Mouse (Mus musculus): ENCODE measurements around the gene Dbi.

Gene Dbi

DNA sequence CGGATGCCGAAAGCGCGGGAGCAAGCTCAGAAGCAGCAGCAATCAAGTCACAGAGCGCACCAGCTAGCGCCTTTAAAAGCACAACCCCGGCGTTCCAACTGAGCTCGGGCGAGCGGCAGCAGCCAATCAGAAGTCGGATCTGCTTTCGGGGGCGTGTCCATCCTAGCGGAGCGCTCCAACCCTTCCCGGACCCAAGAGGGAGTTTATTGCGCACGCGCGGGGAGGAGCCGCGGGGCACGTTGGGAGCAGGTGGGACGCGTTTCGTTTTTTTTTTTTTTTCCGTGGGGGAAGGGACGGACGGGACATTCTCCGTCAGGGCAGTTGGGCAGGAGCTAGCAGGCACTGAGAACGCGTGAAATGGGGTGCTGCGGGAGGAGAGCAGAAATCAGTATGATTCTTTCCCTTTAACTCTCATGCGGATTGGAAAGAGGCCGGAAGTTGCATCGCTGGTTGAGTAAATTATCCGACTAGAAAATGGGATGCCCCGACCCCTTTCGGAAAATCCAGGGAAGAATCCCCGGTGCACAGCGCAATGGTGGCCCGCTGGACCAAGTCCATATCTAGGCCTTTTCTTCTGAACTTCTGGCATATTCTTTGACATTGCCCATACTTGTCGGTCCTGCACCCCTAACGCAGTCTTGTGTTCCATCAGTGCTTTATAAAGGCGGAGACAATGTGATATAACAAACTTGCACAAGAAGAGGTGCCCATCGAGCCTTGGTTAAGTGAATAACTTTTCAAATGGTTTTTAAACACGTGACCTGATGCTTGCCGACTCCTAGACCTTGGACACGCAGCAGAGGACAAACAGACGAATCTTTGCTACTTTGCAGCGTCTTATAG, at the start of gene Dbi, which contains the start of gene 3110009E18Rik:
Gene Dbi, minus strand, starts transcription at position 110 of the 843 bp plus-strand sequence.
Gene 3110009E18Rik, plus strand, starts transcription at position 219 of the 843 bp plus-strand sequence.
- CTCF ChIA-PET, result interaction anchor here in 3 of 4 experiments (0.6 to 1.6 kb wide), 19 partner anchors 15 to 1386 kb away, joined by 3 to 18 read pairs (median 5); partner anchors contain the start of gene C1ql2 (in 1 of the 3)
- POLR2A ChIA-PET, result interaction anchor here (0.6 to 2.3 kb wide), 51 partner anchors 9 to 1662 kb away, joined by 3 to 13 read pairs (median 4); partner anchors contain the start of genes Tmem37 (in 2 of the 4), Epb41l5 (in 1 of the 4), Tmem177 (in 1 of the 4) and Tmem185b (in 1 of the 4)

DNA sequence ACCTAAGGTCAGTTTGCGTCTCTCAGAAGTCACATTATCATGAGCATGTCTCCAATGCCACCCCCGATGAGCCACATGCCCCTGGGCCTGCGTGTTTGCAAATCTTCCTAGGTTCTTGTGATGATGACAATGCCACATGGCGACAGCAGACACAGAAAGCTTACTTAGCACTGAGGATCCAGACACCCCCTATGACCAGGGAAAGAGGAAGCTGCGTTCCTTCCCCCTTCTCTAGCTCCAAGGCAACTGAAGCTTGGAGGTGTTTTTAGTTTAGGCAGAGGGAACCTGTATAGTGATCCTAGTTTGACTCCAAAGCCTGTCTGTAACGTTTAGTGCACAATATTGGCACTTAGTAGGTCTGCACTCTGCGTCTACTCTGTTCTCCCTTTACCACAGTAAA, 49.4 kb upstream of the Dbi start:
- ChIA-PET POLR2A (interaction anchor here in 1 of 4 experiments (0.6 kb wide), 1 partner anchor 102 kb away, joined by 4 read pairs; the partner anchor contains the start of gene Steap3), CTCF (interaction anchor here (0.6 to 2.8 kb wide), 6 partner anchors 15 to 380 kb away, joined by 3 to 15 read pairs (median 4); no protein-coding TSS in a partner anchor)

DNA sequence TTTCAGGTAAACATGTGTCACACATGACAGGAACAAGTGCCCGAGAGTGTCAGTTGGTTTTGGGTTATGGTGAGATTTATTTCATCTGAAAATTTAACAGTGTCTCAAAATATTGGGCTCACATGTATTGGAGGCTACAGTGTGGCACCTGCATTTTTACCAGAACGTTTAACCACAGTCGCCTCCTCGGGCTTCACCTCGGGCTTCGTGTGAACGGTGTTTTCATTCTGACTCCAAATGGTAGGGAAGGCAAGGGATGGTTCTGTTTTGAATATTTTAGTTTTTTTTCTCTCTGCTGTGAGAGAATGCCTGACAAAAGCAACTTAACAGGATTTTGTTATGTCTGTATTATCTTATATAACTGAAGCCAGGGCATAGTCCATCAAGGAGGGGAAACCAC, 47.8 kb upstream of the Dbi start:
- ChIA-PET POLR2A (interaction anchor here in 1 of 4 experiments (0.6 kb wide), 1 partner anchor 222 kb away, joined by 4 read pairs; no protein-coding TSS in a partner anchor), CTCF (interaction anchor here in 1 of 4 experiments (0.5 kb wide), 1 partner anchor 382 kb away, joined by 3 read pairs; no protein-coding TSS in a partner anchor)

DNA sequence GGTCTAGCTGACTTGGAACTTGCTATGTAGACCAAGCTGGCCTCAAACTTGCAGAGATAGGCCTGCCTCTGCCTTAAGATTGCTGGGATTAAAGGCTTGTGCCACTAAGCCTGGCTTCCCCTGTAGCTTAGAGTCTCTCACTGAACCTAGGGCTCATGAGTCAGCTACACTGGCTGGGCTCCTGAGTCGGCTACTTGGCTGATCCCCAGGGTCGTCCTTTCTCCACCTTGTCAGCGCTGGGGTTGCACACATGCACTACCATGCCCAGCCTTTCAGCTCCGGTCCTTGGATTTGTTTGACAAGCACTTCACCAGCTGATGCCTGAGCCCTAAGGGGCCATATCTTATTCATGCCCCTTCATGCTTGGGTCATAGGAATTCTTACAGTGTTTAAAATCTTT, 47.1 kb upstream of the Dbi start:
- ChIA-PET POLR2A (no interaction called here), CTCF (interaction anchor here in 1 of 4 experiments (0.5 to 1.2 kb wide), 2 partner anchors 13 to 382 kb away, joined by 3 to 4 read pairs; no protein-coding TSS in a partner anchor)

DNA sequence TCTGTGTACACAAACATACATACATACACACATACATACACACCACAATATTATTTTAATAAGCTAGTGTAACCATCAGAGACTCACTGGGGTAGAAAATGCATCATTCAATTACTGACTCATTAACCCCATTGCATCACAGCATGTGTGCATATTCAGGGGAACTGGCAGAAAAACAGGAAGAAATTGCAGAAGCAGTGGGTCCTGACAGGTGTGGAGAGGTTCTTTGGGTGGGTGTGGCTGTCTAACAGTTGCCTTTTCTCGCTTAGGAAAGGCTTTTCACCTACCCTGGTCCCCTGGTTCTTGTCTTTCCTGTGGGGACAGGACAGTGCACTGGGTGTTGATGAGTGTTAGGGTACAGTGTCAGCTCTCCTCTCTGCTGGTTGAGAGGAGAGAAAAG, 41.7 kb upstream of the Dbi start:
- ChIA-PET CTCF (no interaction called here), POLR2A (no interaction called here)

DNA sequence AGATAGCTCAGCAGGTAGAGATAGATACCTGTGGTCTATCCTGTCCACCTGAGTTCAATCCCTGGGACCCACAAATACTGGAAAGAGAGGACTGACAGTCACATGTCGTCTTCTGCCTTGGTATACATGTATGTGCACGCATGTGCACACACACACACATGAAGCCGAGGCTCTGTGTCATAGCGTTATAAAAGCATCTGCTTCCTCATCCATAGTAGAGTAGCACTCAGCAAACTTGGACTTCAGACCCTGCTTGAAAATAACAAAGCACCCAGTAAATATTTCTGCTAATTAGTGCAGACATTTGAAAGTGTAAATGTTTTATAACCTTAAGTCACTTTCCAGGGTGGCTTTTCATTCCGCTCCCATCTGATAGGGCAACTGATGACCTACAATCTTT, 40.6 kb upstream of the Dbi start:
- ChIA-PET CTCF (interaction anchor here in 1 of 4 experiments (1.1 kb wide), 1 partner anchor 36 kb away, joined by 3 read pairs; no protein-coding TSS in a partner anchor), POLR2A (no interaction called here)

DNA sequence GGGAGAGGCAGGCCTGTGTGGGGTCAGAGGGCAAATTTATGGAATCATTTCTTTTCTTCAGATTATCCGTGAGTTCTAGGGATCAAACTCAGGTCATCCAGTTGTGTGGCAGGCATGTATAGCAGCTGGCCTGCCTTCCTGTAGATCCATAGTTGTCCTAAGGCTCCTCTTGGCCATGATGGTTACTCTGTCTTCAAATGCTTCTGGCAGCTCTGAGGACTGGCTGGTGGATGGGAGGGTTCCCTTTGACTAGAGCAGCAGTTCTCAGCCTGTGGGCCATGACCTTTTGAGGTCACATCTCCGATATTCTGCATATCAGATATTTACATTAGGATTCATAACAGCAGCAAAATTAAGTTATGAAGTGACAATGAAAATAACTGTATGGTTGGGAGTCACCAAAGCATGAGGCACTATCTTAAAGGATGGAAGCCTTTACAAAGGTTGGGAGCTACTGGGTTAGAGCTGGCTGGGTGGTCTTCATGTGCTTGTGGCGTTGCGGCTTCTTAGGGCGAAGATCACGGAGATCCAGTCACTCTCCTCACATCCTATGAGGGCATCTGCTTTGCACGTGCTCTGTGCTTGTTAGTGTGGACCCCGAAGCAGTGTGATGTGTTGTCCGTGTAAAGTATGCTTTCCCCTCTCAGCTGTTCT, 37.7 kb upstream of the Dbi start:
- ChIA-PET CTCF (interaction anchor here in 2 of 4 experiments (0.7 to 1.3 kb wide), 5 partner anchors 11 to 391 kb away, joined by 3 to 4 read pairs (median 3); no protein-coding TSS in a partner anchor), POLR2A (no interaction called here)

DNA sequence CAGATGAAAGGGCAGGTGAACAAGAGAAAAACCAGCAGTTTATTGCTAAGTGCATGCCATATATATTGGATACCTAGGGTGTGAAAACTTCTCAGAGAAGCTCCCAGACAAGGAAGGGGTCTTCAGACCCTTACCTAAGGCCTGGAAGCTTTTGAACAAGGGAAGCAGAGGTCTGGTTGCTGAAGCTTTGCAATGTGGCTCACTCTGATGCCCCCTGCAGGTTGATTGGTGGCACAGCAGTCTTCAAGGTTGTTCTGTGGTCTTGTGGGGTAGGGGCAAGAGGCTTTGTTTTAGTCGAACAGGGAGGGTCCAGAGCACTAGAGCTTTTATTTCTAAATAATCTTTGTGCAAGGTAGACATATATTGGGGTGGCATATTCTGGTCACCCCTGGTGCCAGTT, 34.4 kb upstream of the Dbi start:
- POLR2A ChIA-PET, result interaction anchor here in 3 of 4 experiments (0.5 to 0.6 kb wide), 3 partner anchors 143 to 319 kb away, joined by 3 read pairs; no protein-coding TSS in a partner anchor
- CTCF ChIA-PET, result interaction anchor here (0.5 to 2.7 kb wide), 45 partner anchors 9 to 470 kb away, joined by 3 to 21 read pairs (median 4); partner anchors contain the start of genes 3110009E18Rik (in 3 of the 4) and Dbi (in 3 of the 4)

DNA sequence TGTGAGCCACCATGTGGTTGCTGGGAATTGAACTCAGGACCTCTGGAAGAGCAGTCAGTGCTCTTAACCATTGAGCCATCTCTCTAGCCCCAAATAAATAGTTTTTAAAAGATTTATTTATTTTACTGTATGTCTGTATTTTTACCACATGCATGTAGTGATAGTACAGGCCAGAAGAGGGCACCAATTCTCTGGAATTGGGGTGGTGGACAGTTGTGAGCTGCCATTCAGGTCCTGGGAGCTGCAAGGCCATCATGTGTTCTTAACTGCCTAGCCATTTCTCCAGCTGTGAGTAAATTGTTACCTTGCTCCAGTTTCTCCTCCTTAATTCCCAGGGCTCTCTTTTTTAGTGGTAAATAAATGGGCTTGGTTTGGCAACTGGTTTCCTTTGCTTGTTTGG, 33.4 kb upstream of the Dbi start:
- CTCF ChIA-PET, result interaction anchor here (0.6 to 2.7 kb wide), 28 partner anchors 8 to 606 kb away, joined by 3 to 21 read pairs (median 4); partner anchors contain the start of genes 3110009E18Rik (in 1 of the 4), C1ql2 (in 1 of the 4) and Dbi (in 1 of the 4)
- POLR2A ChIA-PET, result no interaction called here

DNA sequence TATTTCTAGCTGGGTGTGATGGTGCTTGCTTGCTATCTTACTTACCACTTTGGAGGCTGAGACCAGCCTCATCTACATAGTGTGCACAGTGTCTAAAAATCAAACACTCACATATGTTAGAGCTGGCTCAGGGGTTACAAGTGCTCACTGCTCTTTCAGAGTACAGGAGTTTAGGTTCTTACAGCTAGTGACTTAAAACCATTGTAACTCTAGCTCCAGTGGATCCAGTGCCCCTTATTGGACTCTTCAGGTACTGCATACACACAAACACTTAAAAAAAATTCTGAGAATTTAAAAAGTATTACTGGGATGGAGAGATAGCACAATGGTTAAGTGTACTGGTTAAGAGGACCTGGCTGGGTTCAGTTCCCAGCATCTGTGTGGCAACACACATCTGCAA, 26.1 kb upstream of the Dbi start:
- POLR2A ChIA-PET, result interaction anchor here (0.6 to 2.6 kb wide), 8 partner anchors 22 to 1550 kb away, joined by 3 to 12 read pairs (median 3); partner anchors contain the start of genes 3110009E18Rik (in 2 of the 4) and Dbi (in 2 of the 4)
- CTCF ChIA-PET, result interaction anchor here (0.5 to 2.6 kb wide), 18 partner anchors 8 to 447 kb away, joined by 3 to 17 read pairs (median 4); partner anchors contain the start of genes 3110009E18Rik (in 1 of the 4) and Dbi (in 1 of the 4)

DNA sequence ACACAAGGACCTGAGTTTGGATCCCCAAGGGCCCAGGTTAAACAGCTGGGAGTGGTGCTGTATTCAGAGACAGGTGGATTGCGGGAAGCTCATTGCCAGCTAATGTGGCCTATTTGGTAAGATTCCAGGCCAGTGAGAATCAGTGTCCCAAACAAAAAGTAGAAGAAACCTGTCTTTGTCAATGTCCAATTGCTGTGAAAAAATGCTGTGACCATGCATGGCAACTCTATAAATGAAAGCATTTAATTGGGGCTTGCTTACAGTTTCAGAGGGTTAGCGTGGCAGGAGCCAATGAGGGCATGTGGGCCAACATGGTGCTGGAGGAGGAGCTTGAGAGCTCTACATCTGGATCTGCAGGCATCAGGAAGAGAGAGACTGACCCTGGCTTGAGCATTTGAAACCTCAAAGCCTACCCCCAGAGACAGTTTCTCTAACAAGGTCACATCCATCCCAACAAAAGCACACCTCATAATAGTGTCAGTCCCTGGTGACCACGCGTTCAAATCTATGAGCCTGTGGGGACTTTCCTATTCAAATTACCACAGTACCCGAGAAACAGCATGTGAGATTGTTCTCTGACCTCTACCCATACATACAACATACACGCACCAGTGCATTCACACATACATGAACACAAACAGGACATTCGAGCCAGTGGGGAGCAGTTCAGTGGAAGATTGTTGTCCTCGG, 24.8 kb upstream of the Dbi start:
- ChIA-PET CTCF (interaction anchor here in 3 of 4 experiments (0.6 to 2.6 kb wide), 5 partner anchors 9 to 404 kb away, joined by 3 to 17 read pairs (median 5); partner anchors contain the start of gene 3110009E18Rik (in 1 of the 3)), POLR2A (interaction anchor here in 1 of 4 experiments (1.0 to 2.6 kb wide), 2 partner anchors 20 to 25 kb away, joined by 3 to 12 read pairs; partner anchors contain the start of genes 3110009E18Rik and Dbi)

DNA sequence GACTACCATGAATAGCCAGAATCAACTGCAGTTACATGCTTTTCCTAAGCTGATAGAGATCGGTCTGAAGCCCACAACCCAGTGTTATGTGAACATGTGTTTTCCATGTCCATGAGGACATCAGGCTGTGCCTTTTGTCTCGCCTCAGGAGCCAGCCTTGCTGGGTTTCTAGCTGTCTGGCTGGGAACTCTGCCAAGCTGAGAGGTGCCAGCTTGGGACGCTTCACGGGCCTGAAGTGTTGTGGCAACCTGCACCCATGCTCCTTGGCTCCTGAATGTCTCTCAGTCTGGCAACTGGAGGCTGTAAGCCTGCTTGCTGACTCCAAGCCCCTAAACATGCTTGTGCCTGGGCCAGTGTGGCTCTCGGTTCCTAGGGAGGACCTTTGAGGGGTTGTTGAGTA, 21.7 kb upstream of the Dbi start:
- CTCF ChIA-PET, result interaction anchor here in 1 of 4 experiments (0.7 kb wide), 1 partner anchor 414 kb away, joined by 3 read pairs; no protein-coding TSS in a partner anchor
- POLR2A ChIA-PET, result no interaction called here

DNA sequence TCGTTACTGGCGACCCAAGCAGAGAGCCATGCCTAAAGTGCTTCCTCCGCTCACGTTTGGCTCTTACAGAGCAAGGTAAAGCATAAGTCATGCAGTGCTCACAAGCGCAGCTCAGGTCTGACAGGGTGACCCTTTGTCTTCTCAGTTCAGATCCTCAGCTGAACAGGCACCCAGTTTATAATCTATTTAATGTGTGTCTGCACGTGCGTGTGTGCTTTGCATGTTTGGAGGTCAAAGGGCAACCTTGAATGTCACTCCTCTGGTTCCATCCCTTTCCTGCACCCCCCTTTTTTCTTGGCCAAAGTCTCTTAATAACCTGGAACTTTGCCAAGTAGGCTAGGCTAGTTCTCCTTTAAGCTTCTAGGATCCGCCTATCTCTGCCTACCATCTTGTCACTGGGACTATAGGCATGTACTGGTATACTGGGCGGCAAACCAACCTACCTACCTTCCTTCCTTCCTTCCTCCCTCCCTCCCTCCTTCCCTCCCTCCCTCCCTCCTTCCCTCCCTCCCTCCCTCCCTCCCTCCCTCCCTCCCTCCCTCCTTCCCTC, 19.3 kb upstream of the Dbi start:
- CTCF ChIA-PET, result interaction anchor here in 1 of 4 experiments (0.6 kb wide), 1 partner anchor 101 kb away, joined by 4 read pairs; no protein-coding TSS in a partner anchor

DNA sequence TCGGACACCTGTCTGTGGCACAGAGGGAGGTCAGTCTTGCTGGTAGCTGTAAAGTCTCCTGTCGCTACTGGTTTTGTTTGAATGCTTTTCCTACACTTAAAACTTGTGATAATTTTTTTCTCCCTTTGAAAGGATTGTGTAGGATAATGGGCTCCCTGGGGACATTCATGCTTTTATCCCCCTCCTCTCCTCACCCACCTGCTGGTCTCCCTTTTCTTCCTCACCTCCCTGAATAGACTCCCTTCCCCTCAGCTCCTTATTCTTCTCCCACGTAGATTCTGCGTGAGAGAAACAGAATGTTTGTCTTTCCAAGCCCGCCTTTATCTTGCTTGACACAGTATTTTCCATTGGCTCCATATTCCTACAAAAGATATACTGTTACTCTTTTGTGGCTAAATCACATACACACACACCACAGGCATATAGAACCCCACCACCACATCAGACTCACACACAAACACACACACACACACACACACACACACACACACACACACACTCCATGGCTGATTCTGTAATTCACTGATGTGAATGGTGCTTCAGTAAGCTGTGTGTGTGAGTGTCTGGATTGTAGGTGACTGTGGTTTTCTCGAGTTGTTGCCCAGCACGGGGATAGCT, 18.2 kb upstream of the Dbi start:
- ChIA-PET POLR2A (interaction anchor here in 2 of 4 experiments (0.7 to 1.7 kb wide), 2 partner anchors 18 to 50 kb away, joined by 3 to 6 read pairs; partner anchors contain the start of genes 3110009E18Rik (in 1 of the 2) and Dbi (in 1 of the 2)), CTCF (no interaction called here)

More for the DNA sequence above, 19.3 kb upstream of the Dbi start:
- POLR2A ChIA-PET, result interaction anchor here in 1 of 4 experiments (1.7 kb wide), 1 partner anchor 19 kb away, joined by 6 read pairs; the partner anchor contains the start of genes 3110009E18Rik and Dbi

DNA sequence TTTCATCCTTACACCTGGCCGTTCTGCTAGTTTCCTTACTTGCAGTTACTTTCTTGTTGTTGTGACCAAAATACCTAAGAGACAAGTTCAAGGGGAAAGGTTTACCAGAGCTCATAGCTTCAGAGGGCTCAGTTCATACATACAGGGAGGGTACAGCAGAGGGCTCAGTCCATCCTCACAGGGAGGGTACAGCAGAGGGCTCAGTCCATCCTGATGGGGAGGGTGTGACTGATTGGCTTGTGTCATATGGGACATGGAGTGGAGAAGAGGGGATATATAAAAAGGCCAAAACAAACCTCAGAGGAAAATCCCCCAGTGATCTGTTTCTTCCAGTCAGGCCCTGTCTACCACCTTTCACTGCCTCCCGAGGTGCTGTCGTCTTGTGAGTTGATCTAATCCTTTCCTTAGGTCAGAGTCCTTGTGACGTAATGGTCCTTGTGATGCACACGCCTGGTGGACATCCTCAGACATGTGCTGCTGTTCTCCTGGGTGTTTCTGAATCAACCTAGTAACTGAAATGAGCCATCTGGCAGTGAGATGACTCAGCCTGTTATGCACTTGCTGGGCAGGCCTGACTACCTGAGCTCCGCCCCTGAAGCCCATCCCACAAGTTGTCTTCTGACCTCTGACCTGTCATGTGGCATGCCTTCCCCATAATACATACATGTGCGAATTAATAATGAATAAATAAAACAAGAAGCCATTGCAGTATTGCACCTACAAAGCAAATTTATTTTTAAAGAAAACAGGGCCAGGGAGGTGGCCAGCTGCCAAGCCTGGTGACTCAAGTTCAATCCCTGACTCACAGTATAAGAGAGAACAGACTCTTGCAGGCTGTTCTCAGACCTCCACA, 15.3 kb upstream of the Dbi start:
- ChIA-PET POLR2A (interaction anchor here in 1 of 4 experiments (1.2 to 1.3 kb wide), 2 partner anchors 15 kb away, joined by 3 to 5 read pairs; partner anchors contain the start of genes 3110009E18Rik and Dbi), CTCF (interaction anchor here in 1 of 4 experiments (1.3 kb wide), 1 partner anchor 11 kb away, joined by 3 read pairs; no protein-coding TSS in a partner anchor)

DNA sequence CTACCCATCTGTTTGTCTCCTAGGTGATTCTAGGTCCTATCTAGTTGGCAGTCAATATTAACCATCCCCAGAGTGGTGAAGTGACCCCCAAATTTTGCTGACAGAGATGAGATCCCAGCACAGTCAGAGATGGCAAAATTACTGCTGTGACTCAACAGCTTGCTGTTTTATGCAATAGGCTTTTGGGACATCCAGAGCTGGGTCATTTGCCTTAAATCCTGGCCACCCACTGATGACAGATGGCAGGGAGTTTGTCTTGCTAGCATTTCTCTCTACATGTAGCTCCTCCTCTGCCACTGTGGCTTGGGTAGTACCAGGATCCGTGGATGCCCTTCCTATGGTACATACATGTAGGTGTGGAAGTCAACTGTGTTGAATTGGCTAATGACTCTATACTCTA, 11.5 kb upstream of the Dbi start:
- POLR2A ChIA-PET, result no interaction called here
- CTCF ChIA-PET, result interaction anchor here in 1 of 4 experiments (0.6 kb wide), 1 partner anchor 674 kb away, joined by 3 read pairs; no protein-coding TSS in a partner anchor
